Mouse (Mus musculus) neural tube, embryonic 12.5 days (tissue): ENCODE measurements around the gene Slc4a4. TPM values are rescaled to one million over a fixed set of nuclear protein-coding genes. Genes with fewer than 3 reads are reported as not detected.

Experiments used
- polyA plus RNA-seq: library from polyadenylated mRNA; unstranded; fragments of >200 nt; fragmentation: Nextera tagmentation; extraction: Ambion mirVana; gene quantifications from 2 replicates; pipeline ENCODE4 v1.2.1, GENCODE M21; 2016

Slc4a4 gene
- polyA plus RNA-seq, 1 experiment from 2014 or later = 3.9 TPM

Other genes with a start within 250 kb of the Slc4a4 start
- gene Grsf1, start 210.6 kb upstream of the Slc4a4 start, polyA plus RNA-seq = 95.1 and 95.6 TPM in 2 replicates
- 13.5 and 14.0 TPM in 2 replicates for gene Mob1b, start 166.0 kb upstream of the Slc4a4 start, polyA plus RNA-seq
- gene Dck, start 121.8 kb upstream of the Slc4a4 start, polyA plus RNA-seq = 95.3 and 97.4 TPM in 2 replicates